Mouse (Mus musculus) embryo, embryonic 10 days (tissue): Measurements from ENCODE around the gene Smad6.
A peak's percentile ranks its signal among the peaks of the same experiment; 100 is the strongest.

Experiments used
- DNase-seq: peaks from one replicate; pipeline ENCODE4 v3.0.0-alpha.2; 2015; ENCODE audit warnings: low spot score

Smad6 gene

DNA sequence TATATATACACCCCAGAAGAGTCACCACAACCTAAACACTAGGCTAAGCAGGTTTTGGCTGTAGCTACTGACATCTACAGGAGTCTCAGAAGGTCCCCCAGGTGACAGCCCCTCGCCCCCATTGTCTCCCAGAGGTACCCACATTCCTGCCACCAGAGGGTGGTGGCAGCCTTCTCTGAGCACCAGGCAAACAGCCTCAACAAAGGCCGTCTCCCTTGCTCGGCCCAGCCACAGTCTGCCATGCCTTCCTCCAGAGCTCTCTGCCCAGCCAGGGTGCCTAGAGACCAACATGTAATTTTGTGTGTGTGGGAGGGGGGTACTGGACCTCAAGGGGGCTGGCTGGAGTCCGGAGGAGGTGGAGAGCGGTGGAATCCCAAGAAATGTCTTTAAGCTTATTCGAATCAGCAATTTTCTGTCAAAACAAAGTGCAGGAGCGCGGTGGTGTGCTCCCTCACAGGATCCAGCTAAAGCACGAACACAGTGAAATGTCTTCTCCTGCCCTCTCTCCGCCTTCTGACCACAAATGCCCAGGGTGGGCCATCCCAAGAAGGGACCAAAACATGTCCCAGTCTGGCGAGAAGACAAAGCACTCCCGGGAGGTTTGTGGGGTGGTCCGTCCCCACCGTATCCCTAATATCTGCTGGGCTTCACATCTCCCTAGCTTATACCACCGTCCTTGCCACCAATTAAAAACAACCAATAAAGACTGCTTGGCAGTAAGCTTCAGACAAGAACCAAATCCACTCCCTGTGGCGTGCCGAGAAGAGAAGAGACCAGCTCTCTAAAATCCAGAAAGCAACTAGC lies 62.5 kb downstream of the Smad6 start:
- DNase-seq, result peak; percentile 91

DNA sequence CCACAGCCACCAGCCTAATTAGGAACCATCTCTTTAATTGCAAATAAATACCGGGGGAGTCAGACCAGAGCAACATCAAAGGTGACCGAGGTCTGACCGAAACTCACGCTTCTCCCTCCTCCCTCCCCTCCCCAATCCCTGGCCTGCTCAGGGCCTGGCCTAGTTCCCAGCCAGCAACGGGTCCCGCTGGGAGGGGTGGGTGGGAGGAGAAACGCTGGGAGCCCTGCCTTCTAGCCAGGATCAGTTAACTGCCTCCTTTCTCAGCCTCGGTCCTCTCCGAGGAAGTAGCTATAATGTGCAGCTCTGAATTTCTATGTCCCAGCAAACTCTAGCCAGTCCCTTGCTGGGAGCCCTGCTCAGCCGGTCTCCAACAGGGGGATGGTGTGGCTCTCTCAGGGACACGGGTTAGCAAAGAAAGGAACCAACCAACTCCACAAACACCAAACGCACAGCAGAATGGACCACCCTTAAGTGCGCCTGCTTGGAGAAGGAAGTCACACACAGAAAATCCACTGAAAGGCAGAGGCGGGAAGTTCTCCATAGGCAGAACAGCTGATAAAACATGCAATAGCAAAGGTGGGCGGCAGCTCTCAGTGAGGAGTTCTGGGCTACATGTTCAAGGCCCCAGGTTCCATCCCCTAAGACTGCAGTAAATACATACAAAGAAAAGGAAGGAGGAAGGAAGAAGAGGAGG lies 63.4 kb downstream of the Smad6 start:
- peak; percentile 47 for DNase-seq

- DNase-seq, result peak; percentile 4
Measured at GRCm38 (mm10) chr9:63957647-63958185, 64.1 kb downstream of the Smad6 start.

DNA sequence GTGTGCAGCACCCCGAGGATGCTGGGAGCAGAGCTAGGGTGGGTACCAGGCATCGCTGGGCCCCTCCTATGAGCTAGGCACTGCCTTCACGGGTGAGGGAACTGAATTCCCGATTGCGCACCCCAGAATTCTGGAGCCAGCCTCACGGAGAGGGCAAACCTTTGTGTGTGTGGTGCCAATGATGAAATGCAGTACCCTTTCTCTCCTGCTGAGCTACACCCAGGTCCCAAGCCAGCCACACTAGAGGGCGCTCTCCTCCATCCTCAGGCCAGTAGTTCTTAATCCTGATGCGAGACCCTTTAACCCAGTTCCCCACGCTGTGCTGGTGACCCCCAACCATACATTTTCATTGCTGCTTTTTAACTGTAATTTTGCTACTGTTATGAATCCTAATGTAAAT lies 65.8 kb downstream of the Smad6 start:
- peak; percentile 90 for DNase-seq

GRCm38 (mm10) chr9:63953691-63954090 lies 68.2 kb downstream of the Smad6 start:
- DNase-seq, result no peak

- DNase-seq, result no peak
Measured at GRCm38 (mm10) chr9:63952591-63952990, 69.3 kb downstream of the Smad6 start.

DNA sequence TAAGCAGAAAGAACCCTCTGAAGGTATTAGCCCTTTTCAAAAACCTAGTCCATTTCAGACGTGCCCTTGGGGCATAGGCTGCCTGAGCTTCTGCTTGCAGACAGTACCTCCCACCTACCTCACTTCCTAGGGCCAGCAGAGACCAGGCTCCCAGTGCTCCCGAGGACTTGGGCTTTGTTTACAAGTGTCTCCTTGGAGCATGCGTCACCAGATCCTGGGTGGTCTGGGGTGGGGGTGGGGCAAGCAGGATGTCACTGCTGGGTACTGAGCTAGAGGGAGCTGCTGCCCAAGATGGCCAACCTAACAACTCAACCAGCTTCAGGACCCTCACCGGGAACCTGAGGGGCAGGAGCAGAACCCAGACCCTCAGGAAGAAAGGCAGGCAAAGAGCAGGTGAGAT lies 71.5 kb downstream of the Smad6 start:
- no peak for DNase-seq

DNA sequence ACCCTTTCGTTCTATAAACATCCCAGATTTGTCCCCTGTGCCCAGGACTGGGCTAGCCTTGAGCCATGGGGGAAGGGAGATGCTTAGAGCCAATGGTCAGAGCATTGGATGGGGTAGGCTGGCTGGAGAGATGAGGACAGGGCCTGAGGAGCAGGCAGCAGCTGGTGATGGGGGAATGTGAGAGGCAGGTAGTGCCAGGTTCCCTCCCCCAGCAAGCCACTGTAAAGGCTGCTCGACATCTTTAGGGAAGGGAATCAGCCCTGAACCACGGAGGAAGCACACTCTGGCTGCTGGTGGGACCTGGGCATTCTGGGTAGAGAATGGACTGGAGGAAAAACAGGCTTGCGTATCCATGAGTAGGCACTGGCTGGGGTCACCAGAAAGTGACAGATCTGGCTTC lies 72.5 kb downstream of the Smad6 start:
- DNase-seq, result no peak

DNA sequence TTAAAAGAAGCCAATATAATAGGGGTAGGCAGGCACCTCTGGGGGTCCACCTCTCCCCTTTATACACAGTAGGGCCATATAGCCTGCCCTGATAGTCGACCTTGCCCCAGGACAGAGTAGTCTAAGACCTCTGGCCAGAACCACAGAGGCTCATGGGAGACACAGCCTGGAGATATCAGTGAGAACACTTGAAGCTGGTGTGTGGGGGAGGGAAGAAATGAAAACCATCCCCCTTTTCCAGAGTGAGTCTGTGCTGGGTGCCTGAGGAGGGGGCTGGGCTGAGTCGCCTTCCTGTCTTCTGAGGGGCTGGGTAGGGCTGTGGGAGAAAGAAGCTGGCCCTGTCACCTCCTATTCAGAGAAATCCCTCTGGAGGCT lies 79.3 kb downstream of the Smad6 start:
- no peak for DNase-seq

DNA sequence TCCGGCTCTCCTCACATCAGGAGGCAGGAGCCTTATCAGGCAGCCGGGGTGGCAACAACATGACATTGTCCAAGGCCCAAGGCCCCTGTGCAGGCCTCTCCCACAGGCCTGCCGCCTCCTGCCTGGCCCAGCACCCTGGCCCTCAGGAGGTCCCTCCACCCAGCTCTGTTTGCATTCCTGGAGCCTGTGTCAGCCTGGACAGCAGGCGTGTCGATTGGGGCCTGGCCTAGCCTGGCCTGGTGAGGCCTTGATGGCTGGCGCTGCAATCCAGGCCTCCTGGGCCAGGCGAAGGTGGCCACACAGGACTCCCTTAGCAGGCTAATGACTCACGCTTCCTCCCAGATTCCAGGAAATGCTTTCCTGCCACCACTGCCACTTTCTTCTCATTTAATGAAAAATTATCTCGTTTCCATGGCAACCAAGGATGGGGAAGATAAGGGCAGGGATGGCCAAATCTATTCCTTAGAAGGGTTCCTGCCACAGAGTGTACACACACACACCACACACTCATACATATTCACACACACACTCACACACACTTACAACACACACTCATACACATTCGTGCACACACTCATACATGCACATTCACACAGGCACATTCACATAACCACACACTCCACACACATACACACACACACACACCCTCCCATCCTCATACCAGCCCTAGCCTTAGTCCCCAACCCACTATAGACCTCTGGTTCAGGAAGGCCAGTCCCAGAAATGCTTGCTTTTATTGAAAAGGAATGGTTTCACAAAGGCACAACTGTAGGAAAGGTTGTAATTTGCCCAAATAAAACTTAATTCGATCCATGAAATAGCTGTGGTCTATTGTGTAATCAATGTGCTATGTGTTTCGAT lies 79.9 kb downstream of the Smad6 start:
- DNase-seq, result peak; percentile 55

- no peak for DNase-seq
Measured at GRCm38 (mm10) chr9:63936256-63936655, 85.6 kb downstream of the Smad6 start.

DNA sequence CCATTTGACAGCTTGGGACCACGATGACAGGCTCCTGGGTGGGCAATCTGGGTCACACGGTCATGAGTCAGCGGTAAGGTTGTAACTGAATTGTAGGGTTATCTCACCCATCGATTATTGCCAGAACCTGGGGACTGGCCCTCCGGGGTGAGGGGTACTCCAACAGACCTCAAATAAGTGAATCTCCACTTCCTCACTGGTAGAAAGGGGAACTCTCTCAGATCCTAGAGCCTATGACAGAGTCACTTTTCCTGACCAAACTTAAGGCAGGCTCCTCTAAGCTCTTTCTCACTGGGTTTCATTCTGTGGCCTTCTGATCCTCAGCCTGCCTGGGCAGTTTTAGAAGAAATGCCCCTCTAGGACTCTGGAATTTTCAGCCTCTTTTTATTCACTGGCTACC lies 88.8 kb downstream of the Smad6 start:
- DNase-seq, result no peak

DNA sequence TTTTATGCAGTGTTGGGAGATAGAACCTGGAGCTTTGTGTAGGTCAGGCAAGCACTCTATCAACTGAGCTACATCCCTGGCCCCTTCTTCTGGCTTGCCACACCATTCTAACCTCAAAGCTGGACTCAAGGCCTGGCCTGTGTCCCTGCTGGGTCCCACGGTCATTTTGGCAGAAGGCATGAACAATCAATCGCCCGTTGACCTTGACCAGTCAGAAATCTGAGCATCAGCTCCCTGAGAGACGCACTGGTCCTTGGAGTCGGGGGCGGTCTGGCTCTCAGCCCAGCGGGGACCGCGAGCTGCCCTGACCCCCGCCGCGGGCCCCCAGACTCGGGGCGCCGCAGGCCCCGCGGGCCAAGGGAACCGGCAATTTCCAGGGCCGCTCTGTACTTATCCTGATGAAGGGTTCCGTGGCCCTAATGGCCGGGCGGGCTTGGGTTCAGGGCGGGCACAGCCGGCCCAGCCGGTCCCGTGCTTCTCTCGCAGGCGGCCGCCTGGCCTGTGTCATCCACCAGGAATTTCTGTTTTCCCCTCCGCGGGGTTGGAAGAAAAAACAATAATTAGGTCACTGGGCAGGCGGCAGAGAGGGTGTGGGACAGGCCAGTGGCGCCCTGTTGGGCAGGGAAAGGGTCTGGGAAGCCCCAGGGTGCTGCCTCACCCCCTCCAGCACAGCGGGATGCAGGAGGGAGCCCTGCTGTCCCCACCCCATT lies 94.4 kb downstream of the Smad6 start:
- DNase-seq, result peak; percentile 44

- DNase-seq, result no peak
Measured at GRCm38 (mm10) chr9:63926377-63926776, 95.5 kb downstream of the Smad6 start.

DNA sequence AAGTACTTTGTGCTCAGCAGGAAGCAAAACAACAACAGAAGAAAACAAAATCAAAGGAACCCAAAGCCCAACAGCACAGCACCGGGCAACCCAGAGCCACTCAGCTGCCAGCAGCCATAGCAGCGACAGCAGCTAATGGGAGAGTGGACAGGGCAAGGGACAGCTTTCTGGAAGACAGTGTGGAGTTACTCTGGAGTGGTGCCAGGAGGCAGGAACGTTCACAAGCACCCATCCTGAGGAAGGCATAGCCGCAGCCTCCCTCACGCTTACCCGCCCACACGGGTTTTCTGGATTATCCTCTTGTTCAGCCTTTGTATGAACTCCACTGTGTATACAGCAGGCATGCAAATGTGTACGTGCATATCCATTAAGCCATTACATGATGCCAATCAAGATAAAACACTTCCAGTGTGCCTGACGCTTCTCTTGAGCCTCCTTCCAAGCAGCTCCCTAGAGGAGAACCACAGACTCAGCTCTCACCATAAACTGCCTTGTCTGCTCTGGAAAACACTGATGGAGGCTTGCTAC lies 98.6 kb downstream of the Smad6 start:
- DNase-seq, result no peak

DNA sequence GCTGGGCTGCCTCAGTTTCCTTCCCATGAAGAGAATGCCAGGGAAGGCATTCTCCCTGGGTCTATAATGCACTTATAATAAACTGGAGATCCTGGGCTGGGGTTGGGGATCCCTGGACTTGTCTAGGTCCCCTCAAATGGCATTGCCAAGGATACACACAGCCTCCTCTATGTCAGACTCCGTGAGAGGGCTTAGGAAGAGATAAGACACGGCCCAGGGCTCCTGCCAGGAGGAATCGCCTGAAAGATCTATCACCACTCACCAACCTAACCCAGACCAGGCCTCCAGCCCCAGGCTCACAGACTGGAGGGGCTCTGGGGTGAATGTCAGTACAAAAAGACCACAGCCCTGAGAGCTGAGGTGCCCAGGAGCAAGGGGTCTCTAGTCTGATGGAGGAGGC lies 102.2 kb downstream of the Smad6 start:
- no peak for DNase-seq

GRCm38 (mm10) chr9:63919001-63919555 lies 102.8 kb downstream of the Smad6 start:
- no peak for DNase-seq

- peak; percentile 92 for DNase-seq
Measured at GRCm38 (mm10) chr9:63918245-63918644, 103.6 kb downstream of the Smad6 start.

GRCm38 (mm10) chr9:63916441-63916840 lies 105.4 kb downstream of the Smad6 start:
- no peak for DNase-seq

DNA sequence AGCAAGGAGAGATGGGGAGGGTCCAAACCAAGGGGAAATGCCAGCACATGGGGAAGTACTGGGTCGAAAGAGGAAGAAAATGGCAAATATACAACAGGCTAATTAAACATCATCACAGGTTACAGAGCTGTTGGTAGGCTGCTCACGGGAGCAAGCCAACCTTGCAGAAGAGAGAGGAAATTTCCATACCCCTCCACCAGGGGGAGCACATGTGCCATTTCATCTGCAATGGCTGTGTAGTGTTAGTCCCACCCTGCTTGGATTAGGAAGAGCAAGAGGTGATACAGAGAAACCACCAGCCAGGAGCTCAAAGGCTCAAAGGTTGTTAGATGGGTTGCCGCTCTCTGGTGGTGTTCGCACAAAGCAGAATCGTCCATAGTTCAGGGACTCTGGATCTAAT lies 105.9 kb downstream of the Smad6 start:
- DNase-seq, result peak; percentile 77

GRCm38 (mm10) chr9:63914944-63915343 lies 106.9 kb downstream of the Smad6 start:
- no peak for DNase-seq
